Mouse (Mus musculus): ENCODE measurements at regions not wholly inside any gene's neighbourhood (a gene's known extent, or its start where the extent isn't known, plus 50 kb on each side); places are given as distances from the start of the nearest gene placed in this dataset.

DNA sequence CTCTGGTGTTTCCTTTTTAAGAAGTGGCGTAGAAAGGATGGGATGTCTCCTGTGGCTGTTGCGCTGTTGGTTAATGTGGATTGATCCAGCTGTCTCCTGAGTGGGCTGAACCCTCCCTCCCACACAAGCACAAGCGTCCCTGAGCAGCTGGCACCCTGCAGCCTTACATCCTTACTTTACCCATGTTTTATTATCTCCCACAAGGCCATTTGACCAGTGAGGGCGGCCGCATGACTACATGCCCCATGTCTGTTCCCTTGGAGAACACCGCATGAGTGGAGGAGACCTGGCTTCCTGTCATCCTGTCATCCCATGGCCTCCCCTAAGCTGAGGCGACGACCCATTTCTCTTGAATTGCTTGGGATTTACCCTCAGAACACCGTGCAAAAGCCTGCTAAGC lies 108.2 kb downstream of the Bms1 start:
- TF ChIP-seq CTCF (IDR thresholded peaks at IDR 0.05) (no peak), EP300 (IDR thresholded peaks at IDR 0.05) (no peak)

All from lung, postnatal 0 days (tissue).